Mouse (Mus musculus) Muller cell, postnatal 12 days (primary cell): ENCODE results near the gene Thrb.

Source experiments
- DNase-seq: peaks from one replicate; pipeline ENCODE4 v3.0.0-alpha.2; 2015; ENCODE audit errors: inconsistent ontology term

Gene Thrb

DNA sequence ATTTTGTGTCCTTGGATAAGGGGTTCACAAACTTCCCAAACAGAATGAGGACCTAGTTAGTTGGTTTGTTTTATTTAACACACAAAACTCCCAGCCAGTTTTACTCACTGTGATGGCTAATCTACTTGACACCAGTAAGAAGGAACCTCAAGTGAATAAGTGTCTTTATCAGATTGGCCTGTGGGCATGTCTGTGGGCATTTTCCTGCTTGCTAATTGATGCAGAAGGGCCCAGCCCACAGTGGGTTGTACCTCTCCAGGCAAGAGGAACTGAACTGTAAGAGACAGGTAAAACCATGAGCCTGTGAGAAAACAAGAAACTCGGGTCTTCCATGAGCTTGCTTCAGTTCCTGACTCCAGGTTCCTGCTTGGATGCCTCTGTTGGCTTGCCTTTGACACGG lies 215.9 kb downstream of the Thrb start:
- no peak for DNase-seq

DNA sequence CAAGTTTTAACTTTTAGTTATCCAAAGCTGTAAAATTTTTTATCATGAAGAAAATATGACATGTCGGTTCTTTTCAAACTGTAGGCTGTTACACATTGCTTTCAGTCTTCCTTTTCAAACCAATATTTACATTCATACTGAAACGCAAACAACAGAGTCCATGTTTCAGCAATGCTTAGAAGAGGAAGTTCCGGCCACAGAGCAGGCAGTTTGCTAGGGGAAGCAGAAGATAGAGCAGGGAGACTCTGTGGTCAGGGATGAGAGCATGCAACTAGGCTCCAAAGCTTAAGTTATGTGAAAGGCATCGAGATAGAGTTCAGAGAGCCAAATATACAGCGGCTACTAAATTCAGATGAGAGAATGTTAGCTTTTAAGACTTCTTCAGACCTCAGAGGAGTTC lies 219.4 kb downstream of the Thrb start:
- DNase-seq: no peak

DNA sequence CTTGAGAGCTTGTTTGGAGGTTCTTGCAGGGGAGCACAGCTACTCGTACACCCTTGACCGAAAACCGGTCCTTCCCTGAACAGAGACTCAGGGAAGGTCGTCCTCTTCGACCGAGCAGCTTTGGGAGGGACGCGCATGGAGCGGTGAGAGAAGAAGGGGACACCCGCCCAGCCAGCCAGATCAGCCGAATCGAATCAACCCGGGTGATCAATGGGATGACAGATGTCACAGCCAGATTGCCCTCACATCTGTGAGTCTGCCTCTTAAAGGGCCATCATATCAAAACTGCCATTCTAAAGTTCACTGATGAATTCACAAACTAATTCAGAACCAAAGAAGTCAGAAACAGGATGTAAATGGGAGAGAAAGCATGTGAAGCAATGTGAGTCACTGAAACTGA lies 224.8 kb downstream of the Thrb start:
- DNase-seq: no peak

DNA sequence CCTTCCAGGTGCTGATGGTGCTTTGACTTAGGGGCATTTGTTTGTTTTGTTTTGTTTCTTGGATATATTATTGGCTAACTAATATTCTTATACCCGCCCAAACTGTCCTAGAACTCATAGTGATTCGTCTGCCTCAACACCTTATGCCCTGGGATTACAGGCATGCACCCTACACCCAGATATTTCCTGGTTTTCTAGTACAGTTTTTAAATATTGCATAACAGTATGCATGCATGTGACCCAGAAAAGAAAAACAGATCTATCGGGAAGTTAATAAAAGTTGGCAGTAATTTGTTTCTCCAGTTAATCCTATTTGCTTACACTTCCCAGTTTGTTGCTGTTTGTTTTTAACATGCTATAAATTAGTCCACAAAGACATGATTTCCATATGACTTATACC lies 225.3 kb downstream of the Thrb start:
- no peak for DNase-seq

DNA sequence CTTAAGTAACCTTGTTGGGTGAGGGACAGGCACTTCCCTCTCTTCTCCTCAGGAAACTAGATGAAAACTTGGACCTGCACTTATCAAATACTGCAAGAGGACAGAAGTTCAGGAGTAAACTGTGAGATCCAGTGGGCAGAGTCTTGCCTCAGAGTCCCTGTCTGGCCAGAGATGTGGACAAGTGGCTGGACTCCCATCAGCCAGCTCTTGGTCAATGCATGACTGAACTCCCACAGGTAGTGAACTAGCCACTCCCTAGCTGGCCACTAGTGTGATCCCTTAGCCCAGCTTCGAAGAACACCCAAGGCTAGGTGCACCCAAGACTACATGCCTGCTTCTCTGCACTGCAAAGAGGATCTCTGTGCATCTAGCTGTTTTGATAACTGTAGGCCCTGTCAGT lies 234.7 kb downstream of the Thrb start:
- DNase-seq: no peak

DNA sequence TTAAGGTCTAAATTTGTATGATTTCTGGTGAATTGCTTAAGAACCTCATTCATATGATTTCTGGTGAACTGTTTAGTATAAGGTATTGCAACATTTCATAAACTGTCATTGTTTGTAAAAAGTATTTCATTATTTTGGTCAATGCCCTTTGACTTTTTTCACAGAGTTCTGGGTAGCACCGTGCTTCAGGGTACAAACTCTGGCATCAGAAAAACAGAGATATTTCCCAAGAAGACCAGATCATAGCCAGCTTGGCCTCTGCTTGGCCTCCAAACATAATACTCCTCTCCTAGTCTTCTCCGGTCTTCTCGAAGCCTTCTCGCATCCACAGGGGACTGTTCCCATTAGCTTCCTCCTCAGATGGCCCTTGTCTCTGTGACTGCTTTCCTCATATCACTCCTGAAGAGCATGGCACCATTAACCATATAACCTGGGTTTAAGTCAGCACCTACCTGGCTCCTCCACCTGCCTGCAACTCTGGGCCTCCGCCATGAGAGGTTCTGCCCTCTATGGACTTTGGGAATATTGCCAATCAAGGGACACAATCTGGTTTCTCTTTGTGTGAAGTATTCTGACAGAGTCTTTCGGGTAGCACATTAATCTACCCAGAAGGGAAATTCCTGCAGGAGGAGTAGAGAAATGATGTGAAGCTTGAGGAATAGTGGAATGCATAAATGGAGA lies 239.8 kb downstream of the Thrb start:
- DNase-seq: no peak

DNA sequence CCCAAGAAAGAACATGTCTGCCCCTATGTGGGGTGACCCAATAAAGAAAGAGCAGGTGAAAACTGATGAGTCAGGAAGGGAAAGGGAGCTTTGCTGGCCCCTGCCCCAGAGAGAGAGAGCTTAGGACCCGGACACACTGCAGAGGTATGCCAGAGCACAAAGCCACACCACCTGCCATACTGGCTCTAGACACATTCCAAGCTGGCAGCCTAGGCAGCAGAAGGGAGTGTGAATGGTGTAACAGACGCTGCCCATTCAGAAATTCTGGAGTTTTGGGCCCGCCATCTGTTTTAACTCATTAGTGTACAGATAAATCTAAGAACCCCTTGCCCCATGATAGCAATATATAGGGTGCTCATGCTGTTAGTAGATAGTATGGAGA lies 240.3 kb downstream of the Thrb start:
- no peak for DNase-seq

DNA sequence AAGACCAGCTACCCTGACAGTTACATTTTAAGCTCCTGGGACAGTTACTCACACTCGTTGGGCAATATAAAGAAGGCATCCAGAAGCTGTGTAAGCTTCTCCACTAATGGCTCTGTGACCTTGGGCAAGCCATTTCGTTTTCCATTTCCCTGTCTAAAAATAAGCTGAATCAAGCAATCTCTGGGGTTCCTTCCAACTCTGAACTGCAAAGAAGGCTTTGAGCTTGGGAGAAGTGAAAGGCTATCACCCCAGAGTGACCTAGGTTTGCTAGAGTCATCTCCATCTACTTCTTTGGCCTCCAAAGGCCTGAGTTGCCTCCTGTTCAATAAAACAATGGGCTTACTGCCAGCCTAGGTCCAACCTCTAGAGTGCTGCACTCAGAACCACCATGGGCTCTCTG lies 242.4 kb downstream of the Thrb start:
- DNase-seq: no peak

DNA sequence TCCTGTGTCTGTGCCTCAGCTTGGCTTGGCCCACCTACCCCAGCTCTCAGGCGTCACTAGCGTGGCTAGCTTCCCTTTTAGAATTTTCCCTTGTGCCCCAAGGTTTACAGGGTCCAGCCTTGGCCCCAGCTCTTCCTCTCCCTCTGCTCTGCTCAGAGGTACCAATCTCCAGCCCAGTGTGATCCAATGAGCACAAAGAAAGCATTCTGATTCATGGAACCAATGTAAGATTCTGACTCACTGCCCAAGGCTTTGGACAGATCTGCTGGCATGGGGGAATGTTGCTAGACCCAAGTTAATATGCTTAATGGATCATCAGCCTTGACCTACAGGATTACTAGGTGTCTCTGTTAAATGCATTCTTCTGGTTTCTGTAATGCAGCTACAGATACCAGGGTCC lies 243.1 kb downstream of the Thrb start:
- DNase-seq: peak; percentile 49

DNA sequence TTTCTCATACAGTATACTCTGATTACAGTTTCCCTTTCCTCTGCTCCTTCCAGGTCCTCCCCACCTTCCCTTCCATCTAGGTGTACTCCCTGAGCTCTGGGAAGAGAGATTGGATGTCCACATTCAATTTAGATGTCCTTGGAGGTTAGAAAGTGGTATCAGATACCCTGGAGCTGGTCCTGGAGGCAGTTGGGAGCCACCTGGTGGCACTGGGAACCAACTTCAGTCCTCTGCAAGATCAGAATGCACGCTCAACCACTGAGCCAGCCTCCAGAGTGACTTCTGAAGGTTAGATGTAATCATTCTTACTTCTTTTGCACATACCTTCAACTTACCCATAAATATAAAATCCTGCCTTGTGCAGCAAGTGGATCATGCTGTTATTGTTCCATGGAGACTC lies 244.5 kb downstream of the Thrb start:
- DNase-seq: no peak

DNA sequence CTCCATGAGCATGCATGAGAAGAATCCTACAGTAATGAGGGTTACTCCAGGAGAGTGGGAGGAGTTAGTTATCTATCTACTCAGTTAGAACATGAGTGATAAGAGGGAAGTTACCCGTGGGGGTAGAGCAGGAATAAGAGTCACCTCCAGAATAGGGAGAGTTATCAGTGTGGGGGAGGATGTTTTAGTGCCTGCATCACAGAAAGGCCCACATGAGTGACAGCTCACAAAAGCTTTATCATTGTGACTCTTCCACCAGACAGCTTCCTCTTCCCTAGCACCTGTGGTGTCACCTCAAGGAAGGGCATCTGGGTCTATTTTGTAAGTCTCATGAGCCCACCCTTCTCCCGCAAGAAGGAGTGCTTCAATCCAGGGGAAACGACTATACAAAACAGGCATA lies 245.6 kb downstream of the Thrb start:
- DNase-seq: no peak

DNA sequence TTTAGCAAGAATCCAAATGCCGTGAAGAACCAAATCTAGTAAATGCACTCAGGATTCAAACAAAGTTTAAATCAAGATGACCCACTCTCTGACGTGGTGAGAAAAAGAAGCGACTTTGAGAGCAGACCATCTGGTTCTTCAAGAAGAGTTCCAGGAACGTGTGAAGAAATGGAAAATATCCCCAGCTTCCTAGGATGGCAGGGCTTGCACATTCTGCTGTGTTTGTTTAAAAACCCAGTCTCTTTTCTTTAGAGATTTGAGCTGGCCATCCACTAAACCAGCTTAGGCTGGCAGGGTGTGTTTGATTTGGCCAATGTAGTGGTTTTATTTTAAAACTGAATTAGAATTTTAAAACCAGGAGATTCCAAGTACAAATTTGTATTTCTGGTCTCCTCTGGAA lies 246.9 kb downstream of the Thrb start:
- DNase-seq: no peak

DNA sequence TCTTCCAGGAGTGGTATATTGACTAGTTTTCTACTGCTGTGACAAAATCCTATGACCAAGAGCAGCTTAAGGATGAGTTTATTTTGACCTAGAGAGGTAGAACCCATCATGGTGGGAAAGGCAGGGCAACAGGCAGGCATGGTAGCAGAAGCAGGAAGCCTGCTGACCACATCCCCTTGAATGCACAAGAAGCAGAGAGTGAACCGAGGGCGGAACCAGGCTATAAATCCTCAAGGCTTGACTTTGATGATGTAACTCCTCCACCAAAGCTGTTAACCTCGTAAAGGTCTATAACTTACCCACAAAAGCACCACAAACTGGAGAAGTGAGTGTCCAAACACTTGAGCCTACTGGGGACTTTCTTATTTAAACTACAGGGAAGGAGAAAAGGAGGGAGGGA lies 251.1 kb downstream of the Thrb start:
- no peak for DNase-seq

DNA sequence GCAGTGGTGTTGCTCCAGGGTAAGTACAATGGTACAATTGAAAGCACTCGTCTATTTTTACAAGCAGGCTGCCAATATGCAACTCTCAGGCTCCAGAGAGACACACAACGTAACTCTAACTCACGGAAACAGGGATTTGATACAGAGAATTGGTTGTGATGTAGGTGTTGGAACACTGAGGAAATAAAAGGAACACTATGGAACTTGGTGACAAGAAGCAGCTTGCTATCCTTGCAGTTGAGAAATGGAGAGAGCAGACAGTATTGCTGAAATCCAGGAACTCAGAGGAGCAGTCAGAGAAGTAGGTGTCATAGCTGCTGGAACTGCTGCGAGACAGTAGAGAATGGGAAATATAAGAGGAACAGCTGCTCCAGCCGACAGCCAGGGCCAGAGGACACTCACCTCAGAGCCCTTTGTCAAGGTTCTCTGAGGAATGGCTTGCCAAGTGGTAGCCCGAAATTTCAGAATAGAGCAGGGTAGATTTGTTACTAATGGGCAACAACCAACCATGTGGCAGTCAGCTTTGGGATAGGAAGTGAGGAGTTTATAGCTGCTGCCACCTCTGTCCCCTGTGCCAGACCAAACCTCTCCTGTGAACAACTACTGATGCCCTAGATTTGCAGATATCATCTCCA lies 252.6 kb downstream of the Thrb start:
- no peak for DNase-seq

DNA sequence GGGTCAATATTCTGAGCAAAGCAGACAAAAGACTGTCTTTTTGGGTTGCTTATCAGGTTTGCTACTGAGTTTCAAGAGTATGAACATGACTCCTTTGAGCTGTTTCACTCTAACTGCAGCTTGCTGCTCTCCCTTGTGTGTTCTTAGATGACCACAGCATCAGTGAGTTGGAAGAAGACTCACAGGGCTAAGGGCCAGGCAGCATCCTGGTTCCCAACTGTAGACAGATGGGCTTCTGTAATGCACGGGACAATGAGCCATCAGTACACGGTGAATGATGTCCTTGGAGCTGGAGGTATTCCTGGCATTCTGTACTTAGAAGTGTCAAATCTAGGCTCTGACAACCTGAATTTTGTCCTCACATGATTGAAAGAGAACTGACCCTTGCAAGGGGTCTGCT lies 255.5 kb downstream of the Thrb start:
- peak; percentile 38 for DNase-seq

DNA sequence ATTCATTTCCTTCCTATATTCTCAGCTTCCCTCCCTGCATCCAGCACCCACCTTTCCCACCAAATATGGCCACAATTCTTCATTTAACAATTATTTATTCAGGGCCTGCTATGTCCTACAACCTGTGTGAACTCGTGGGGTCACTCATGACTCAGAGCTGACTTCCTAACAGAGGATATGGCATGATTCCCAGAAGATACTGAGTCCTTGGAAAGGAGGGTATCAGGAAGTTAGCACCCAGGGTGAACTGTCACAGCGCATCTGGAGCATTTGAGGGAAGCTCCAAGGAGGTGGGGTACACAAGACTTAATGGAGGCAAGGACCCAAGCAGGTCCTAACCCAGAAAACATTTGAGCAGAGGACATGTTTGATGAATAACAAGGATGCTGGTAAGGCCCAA lies 256.6 kb downstream of the Thrb start:
- DNase-seq: no peak

DNA sequence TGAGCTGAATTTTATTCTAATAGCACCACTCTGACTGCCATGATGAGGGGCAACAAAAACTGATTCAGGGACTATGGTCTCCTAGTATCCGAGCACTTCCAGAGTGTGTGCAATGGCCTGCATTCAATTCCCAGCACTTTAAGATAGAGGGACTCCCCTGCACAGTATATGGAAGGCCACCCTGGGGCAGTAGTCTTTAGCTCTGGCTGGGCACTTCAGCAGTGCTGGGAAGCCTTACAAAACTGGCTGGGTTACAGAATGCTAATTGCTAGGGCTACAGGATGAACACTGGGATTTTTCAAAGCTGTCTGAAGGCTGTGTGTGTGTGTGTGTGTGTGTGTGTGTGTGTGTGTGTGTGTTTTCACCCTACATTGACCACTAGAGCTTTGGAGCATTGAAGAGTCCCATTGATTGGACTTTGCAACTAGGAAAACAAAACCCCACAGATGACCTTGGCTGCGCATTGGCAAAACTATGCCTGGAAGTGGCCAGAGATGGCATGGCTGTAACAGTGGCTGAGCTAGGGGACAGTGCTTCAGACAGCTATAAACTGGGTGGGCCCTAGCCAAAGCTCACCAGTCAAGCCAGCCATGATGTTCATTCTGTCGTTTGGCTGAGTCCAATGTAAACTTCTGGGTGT lies 257.2 kb downstream of the Thrb start:
- DNase-seq: peak; percentile 80

DNA sequence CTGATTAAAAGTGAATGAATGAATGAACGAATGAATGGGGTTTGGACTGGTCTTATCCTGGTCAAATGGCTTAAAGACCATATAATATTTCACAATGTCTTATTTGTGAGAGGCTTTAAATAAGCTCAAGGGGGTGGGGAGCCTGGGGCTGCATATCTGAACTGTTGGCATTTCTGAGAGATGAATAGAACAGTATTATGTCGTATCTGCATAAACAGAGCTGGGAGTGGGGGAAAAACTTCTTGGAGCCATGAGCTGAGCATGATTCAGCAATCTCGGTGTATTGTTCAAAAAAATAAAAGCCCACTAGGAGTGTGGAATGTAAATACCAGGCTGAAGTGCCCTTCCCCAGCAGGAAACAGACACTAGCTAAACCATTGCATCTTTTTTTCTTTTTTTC lies 257.8 kb downstream of the Thrb start:
- DNase-seq: peak; percentile 93

DNA sequence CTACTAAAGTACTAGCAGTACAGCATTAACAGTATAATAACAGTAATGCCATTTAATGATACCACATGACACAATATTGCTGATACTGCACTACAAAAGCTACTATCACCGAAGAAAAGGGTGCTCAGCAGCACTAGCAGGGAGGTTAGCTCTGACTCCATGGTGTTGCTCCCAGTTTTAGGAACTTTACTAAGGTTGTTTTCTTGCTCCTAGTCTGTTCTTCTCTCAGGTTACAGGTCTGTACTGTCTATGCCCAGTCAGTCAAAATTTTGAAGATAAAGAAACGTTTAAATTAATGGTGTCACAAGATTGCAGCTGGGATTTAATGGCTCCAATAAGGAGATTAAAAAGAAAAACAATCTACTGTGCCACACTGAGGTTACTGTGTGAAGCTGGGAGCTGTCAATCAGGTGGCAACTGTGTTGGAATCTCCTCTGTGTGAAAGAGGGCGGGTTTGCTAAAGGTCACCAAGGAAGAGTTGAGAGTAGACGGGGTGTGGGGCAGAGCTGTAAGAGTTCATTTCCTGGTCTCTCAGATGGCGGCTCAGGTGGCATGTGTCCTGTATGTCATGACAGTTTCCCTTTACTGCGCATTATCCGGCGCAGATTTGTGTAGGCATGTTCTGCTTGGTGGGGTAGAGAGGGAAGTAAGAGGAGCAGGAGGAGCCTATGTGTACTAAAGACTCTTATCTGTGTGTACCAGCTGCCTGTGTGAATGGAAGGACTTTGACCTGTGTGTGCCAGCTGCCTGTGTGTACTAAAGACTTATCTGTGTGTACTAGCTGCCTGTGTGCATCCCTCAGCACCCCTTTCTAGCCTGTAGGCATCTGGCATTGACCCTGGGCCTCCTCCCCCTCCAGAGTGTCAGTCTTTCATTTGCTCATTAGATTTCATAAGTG lies 263.0 kb downstream of the Thrb start:
- DNase-seq: no peak

DNA sequence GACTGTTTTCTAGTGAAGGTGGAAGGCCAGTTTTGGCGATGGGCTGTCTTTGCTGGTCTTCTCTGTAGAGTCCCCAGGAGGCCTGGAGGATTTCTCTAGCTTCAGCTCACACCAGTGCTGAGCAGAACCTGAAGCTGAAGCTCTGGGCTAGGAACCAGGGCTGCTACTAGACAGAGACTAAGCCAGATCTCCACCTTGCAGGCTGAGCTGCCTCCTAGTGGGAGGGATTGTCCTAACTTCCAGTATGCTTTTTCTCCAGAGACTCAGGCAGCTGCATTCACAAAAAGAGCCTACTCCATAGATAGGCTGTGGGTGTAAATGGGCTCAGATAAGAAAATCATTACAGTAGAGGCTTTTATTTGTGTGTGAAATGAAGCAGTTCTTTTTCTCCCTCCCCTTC lies 267.4 kb downstream of the Thrb start:
- peak; percentile 33 for DNase-seq

DNA sequence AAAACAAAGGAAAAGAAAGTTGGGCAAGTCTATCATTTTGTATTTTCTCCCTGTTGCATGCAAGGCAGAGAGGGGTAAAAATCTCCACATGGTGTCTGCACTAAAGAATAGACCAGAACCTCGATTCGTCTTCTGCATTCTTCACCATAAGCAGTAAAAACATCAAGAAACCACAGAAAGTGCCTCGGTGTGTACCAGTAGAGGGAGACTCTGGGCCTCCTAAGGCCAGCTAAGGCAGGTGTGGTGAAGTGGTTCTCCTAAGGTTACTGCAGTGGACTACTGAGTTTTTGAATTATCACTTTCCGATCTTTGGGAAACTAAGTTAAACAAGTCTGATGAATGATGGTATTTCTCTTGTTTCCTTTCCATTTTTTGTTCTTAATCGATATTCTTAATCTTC lies 269.5 kb downstream of the Thrb start:
- DNase-seq: no peak

DNA sequence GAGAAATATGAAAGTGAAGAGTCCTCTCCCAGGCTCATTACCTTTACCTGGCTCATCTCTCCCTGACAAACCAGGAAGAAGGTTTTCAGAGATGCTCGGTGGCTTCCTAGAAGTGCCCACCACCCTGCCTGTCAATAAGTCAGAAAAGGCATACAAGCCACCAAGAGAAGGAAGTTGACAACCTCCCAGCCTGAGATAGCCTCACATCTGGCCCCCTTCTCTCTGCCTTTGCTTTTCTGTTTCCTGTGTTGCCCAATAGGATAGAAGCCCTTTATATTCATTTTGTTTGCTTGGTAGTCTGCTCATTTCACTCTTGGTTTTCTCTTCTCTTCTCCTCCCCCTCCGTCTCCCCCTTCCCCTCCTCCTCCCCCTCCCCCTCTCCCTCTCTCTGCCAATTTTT lies 273.4 kb downstream of the Thrb start:
- DNase-seq: no peak
